Mouse (Mus musculus): ENCODE data around the gene Zpbp. TPM values are rescaled to one million over a fixed set of nuclear protein-coding genes. Genes with fewer than 3 reads are reported as not detected.

The Zpbp gene
- polyA plus RNA-seq, 1 experiment = 0.47 TPM

Other genes starting within 250 kb of the Zpbp start
- 0.76 TPM in 1 of 2 replicates, not detected in the other for gene Spata48, start 314 bp downstream of the Zpbp start, polyA plus RNA-seq (2012; rRNA removed)
- not detected in 2 replicates for gene 4930512M02Rik, start 165.4 kb upstream of the Zpbp start, polyA plus RNA-seq (2012; rRNA removed)
- gene Ikzf1, start 222.6 kb upstream of the Zpbp start, polyA plus RNA-seq (2012; rRNA removed) = 15.1 and 15.3 TPM in 2 replicates